Mouse (Mus musculus) hindbrain, postnatal 0 days (tissue): Measurements from ENCODE around the gene Hpcal4. TPM values are rescaled to one million over a fixed set of nuclear protein-coding genes. Genes with fewer than 3 reads are reported as not detected.

Source experiments
- ATAC-seq: fragments of 200-750 bp; cut with Nextera tagmentation; 2 replicates; pipeline ENCODE4 v1.8.0; 2017; ENCODE audit warnings: mild to moderate bottlenecking, moderate TSS enrichment, moderate library complexity
- DNase-seq: peaks from one replicate; pipeline ENCODE4 v3.0.0-alpha.2; 2015; ENCODE audit warnings: low spot score
- H3K27ac ChIP-seq: fragments of 300-500 bp; sonication (generic); 2 replicates; pipeline ENCODE4 v1.5.1; 2014; ENCODE audit warnings: mild to moderate bottlenecking
- H3K27me3 ChIP-seq: fragments of 300-500 bp; sonication (generic); 2 replicates; pipeline ENCODE4 v1.6.1; 2014; ENCODE audit warnings: low read length, mixed read lengths; ENCODE audit not compliant: insufficient read depth
- H3K36me3 ChIP-seq: fragments of 300-500 bp; sonication (generic); 2 replicates; pipeline ENCODE4 v1.6.1; 2014; ENCODE audit warnings: low read length, mixed read lengths; ENCODE audit not compliant: insufficient read depth
- H3K4me1 ChIP-seq: fragments of 300-500 bp; sonication (generic); 2 replicates; pipeline ENCODE4 v1.6.1; 2014; ENCODE audit warnings: antibody characterized with exemption, low read length, mixed read lengths; ENCODE audit not compliant: insufficient read depth
- H3K4me2 ChIP-seq: fragments of 300-500 bp; sonication (generic); 2 replicates; pipeline ENCODE4 v1.6.1; 2014; ENCODE audit warnings: low read depth, mild to moderate bottlenecking, low read length, moderate library complexity, mixed read lengths
- H3K4me3 ChIP-seq: fragments of 300-500 bp; sonication (generic); 2 replicates; pipeline ENCODE4 v1.5.1; 2014; ENCODE audit warnings: low read length
- H3K9ac ChIP-seq: fragments of 300-500 bp; sonication (generic); replicated peaks from 2 replicates; pipeline ENCODE4 v1.6.1; 2014; ENCODE audit warnings: mild to moderate bottlenecking, low read length, moderate library complexity, mixed read lengths
- H3K9me3 ChIP-seq: fragments of 300-500 bp; sonication (generic); 2 replicates; pipeline ENCODE4 v1.6.1; 2016; ENCODE audit warnings: low read length, mixed read lengths
- CTCF ChIP-seq: IDR thresholded peaks from 2 replicates; pipeline ENCODE4 v1.5.1; 2016; ENCODE audit warnings: antibody characterized with exemption, control low read depth, low read depth
- WGBS: fragments of 180-500 bp; shearing (Covaris S2); extraction: QIAGEN DNeasy Blood & Tissue Kit; methylation state at CpG from one replicate; pipeline ENCODE4 v1.1.7; 2014; 5-methylcytosine and 5-hydroxymethylcytosine counted together
- polyA plus RNA-seq: library from polyadenylated mRNA; unstranded; fragments of >200 nt; fragmentation: Nextera tagmentation; extraction: Ambion mirVana; gene quantifications from 2 replicates; pipeline ENCODE4 v1.2.1, GENCODE M21; 2015
- total RNA-seq: library from RNA; depleted of rRNA; stranded (reverse); fragments of >200 nt; gene quantifications from 2 replicates; pipeline ENCODE4 v1.2.3, GENCODE M21; 2014

Hpcal4 gene
- total and polyA plus RNA-seq, 2 experiments from 2014 or later: 43.8 to 46.3 TPM

GRCm38 (mm10) chr4:123227707-123228106 is 44.7 kb downstream of the Hpcal4 start:
- 30% methylated on average over 4 of the region's 4 CpGs for WGBS
- H3K9me3 ChIP-seq: no peaks in the 10 kb centered on the region
- H3K4me1 ChIP-seq: peaks cover 3% of the 10 kb centered on the region; the same call in 1 of the 2 replicates
- no peak overlapping the region for H3K9ac ChIP-seq
- no peak for TF ChIP-seq CTCF
- no peak overlapping the region for H3K27ac ChIP-seq
- no peak overlapping the region for H3K4me3 ChIP-seq
- H3K4me2 ChIP-seq: no peak overlapping the region
- DNase-seq: no peak
- H3K36me3 ChIP-seq: no peaks in the 10 kb centered on the region
- peaks cover 4% of the 10 kb centered on the region; the same call in 1 of the 2 replicates for H3K27me3 ChIP-seq
- peak; percentile 28; the same call in 1 of the 2 replicates for ATAC-seq

DNA sequence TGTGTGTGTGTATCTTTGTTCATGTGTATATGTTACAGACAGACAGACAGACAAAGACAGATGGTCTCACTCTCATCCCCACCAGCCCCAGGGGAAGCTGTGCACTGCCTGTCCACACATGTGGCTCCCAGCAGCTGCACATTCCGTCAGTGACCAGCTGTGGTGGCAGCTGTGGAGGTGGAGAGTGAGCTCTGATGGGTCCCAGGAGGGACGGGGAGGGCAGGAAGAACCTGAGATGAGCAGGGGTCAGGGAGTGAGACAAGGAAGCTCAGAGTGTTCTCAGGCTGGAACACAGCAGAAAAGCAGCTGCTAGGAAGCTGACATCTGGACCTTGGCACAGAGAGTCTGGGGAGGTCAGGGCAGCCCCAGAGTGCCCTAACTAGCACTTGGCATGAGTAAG is 45.2 kb downstream of the Hpcal4 start:
- ATAC-seq (no peak), DNase-seq (no peak)
- Histone ChIP-seq H3K36me3 (no peaks in the 10 kb centered on the region), H3K27me3 (peaks cover 4% of the 10 kb centered on the region; the same call in 1 of the 2 replicates), H3K9me3 (no peaks in the 10 kb centered on the region), H3K4me3 (no peak overlapping the region), H3K27ac (no peak overlapping the region), H3K4me1 (peaks cover 3% of the 10 kb centered on the region; the same call in 1 of the 2 replicates), H3K9ac (no peak overlapping the region), H3K4me2 (no peak overlapping the region)
- WGBS: 53% methylated on average over 2 of the region's 2 CpGs
- no peak for TF ChIP-seq CTCF

DNA sequence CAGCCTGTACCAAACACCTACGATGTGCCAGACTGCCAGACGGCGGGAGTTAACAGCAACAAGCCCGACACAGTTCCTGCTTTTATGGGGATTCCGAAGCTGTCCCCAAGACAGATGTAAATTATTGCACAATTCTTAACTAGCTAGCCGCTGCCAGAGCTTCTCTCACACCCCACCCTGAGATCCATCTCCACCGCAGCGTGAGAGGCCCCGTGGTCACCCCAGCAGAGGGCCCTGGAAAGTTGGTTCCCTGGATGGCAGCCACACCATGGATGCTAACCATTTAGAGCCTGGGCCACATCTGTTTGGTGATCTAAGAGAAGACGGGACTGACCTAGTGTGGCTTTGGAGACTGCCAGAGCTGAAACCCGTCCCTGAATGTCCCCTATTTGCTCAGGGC is 46.1 kb downstream of the Hpcal4 start:
- 77% methylated on average over 11 of the region's 11 CpGs for WGBS
- Histone ChIP-seq H3K9me3 (no peaks in the 10 kb centered on the region), H3K4me2 (no peak overlapping the region), H3K36me3 (no peaks in the 10 kb centered on the region), H3K27me3 (peaks cover 8% of the 10 kb centered on the region), H3K9ac (no peak overlapping the region), H3K27ac (no peak overlapping the region), H3K4me3 (no peak overlapping the region), H3K4me1 (peaks cover 3% of the 10 kb centered on the region; the same call in 1 of the 2 replicates)
- DNase-seq (no peak), ATAC-seq (no peak)
- TF ChIP-seq CTCF: no peak

DNA sequence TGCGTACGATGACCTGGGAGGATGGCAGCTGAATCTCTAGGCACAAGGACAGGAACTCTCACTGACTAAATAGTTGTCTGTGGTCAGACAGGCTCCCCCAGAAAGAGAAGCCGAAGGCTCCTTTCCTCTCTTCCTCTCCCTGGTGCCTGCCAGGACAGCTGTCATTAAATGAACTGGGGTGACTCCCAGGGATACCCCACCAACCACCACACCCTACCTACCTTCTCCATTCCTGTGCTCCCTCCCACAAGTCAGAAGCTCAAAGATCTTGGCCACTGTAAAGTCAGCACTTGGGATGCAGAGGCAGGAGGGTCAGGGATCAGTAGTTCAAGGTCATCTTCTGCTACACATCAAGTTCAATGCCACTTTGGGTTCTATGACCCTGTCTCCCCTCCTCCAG is 49.8 kb downstream of the Hpcal4 start:
- WGBS: 72% methylated on average over 3 of the region's 3 CpGs
- H3K36me3 ChIP-seq: no peaks in the 10 kb centered on the region

GRCm38 (mm10) chr4:123233492-123234084 is 50.6 kb downstream of the Hpcal4 start, which contains the start of gene Heyl:
TSS of gene Heyl (plus strand) at chr4:123233556.
- Histone ChIP-seq H3K4me3 (peak within 1 kb of the TSS; percentile 30), H3K9me3 (no peaks in the 10 kb centered on the region), H3K4me2 (peak within 1 kb of the TSS; percentile 60), H3K27me3 (peaks cover 14% of the 10 kb centered on the region), H3K36me3 (no peaks in the 10 kb centered on the region), H3K9ac (peak within 1 kb of the TSS; percentile 35; the same call in 1 of the 2 replicates), H3K27ac (no peak within 1 kb of the TSS), H3K4me1 (no peaks in the 10 kb centered on the region)
- 4% methylated on average over 46 of the region's 52 CpGs for WGBS
- ATAC-seq (peak; percentile 61; the same call in 1 of the 2 replicates), DNase-seq (peak; percentile 32)
- TF ChIP-seq CTCF: no peak

More for the DNA sequence above, 49.8 kb downstream of the Hpcal4 start:
- Histone ChIP-seq H3K9me3 (no peaks in the 10 kb centered on the region), H3K4me2 (no peak overlapping the region), H3K4me1 (peaks cover under 1% of the 10 kb centered on the region; the same call in 1 of the 2 replicates), H3K4me3 (no peak overlapping the region), H3K9ac (no peak overlapping the region), H3K27me3 (peaks cover 14% of the 10 kb centered on the region), H3K27ac (no peak overlapping the region)
- no peak for TF ChIP-seq CTCF
- no peak for DNase-seq
- no peak for ATAC-seq

- H3K27ac ChIP-seq: no peak overlapping the region
- peaks cover 14% of the 10 kb centered on the region for H3K27me3 ChIP-seq
- no peaks in the 10 kb centered on the region for H3K9me3 ChIP-seq
- H3K9ac ChIP-seq: no peak overlapping the region
- WGBS: 51% methylated on average over 9 of the region's 9 CpGs
- no peak for TF ChIP-seq CTCF
- H3K4me3 ChIP-seq: no peak overlapping the region
- H3K36me3 ChIP-seq: no peaks in the 10 kb centered on the region
- no peak overlapping the region for H3K4me2 ChIP-seq
- DNase-seq (no peak), ATAC-seq (no peak)
- H3K4me1 ChIP-seq: peaks cover 4% of the 10 kb centered on the region; the same call in 1 of the 2 replicates
Observed at GRCm38 (mm10) chr4:123235835-123236430, 52.9 kb downstream of the Hpcal4 start.

GRCm38 (mm10) chr4:123236431-123237031 is 53.5 kb downstream of the Hpcal4 start:
- no peak overlapping the region for H3K4me2 ChIP-seq
- peaks cover 14% of the 10 kb centered on the region for H3K27me3 ChIP-seq

More at GRCm38 (mm10) chr4:123236431-123237031, 53.5 kb downstream of the Hpcal4 start:
- no peak for ATAC-seq
- Histone ChIP-seq H3K9me3 (no peaks in the 10 kb centered on the region), H3K4me3 (no peak overlapping the region), H3K9ac (no peak overlapping the region), H3K4me1 (peaks cover 4% of the 10 kb centered on the region; the same call in 1 of the 2 replicates), H3K27ac (no peak overlapping the region), H3K36me3 (no peaks in the 10 kb centered on the region)
- WGBS: 88% methylated on average over 13 of the region's 13 CpGs
- TF ChIP-seq CTCF: no peak
- no peak for DNase-seq
